Mouse (Mus musculus): ENCODE results near the gene D430041D05Rik. TPM values are rescaled to one million over a fixed set of nuclear protein-coding genes. Genes with fewer than 3 reads are reported as not detected.

The D430041D05Rik gene
- polyA plus RNA-seq, 1 experiment from 2014 or later: 7.9 TPM

DNA sequence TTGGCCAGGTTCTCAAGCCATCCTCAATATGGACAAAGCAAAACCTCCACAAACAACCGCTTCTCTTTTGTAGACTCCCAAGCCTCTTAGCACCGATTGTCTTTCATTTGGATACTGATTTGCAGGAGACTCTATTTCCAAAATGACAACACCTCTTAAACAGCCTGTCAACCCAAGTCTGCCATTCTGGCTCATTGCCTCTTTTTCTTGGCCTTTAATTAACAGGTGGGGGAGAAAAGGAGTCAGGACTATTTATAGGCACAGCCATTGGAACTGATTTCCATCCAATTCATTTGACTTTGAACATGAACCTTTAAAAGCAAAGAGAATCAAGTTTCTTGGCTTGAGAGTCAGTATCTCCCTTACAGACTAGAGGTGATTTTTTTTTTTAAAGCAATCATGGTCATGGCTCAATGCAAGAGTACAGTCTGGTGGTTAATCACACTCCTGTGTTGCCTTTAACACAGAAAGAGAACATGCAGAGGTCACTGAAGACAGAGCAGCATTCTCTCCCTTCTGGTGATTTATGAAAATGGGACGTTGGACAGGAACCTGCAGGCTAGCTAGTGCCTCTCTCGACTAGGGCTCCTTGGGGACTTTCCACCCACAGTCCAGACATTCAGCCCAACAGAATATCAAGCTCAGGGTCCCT, 262.8 kb downstream of the D430041D05Rik start:
- H3K9ac ChIP-seq (ENCODE audit: low read length): no peak overlapping the region
- 0 out of 2 replicates have a peak, but pooled peaks cover 4% of the 10 kb centered on the region for H3K36me3 ChIP-seq (ENCODE audit: control insufficient read depth, insufficient read depth, low read length)
- no peaks in the 10 kb centered on the region for H3K4me1 ChIP-seq (ENCODE audit: control insufficient read depth, insufficient read depth, low read length)
- H3K27me3 ChIP-seq (replicated peaks; ENCODE audit: control insufficient read depth, insufficient read depth, low read length): no peaks in the 10 kb centered on the region
- no peak overlapping the region for H3K4me2 ChIP-seq (ENCODE audit: low read length)
- no peaks in the 10 kb centered on the region for H3K9me3 ChIP-seq (replicated peaks; ENCODE audit: control insufficient read depth, low read length)
- H3K4me3 ChIP-seq (ENCODE audit: low read depth, low read length): no peak overlapping the region
- H3K27ac ChIP-seq (ENCODE audit: low read depth, low read length): no peak overlapping the region
- 78% methylated on average over 4 of the region's 4 CpGs for WGBS
- DNase-seq (ENCODE audit: low spot score) (peak; percentile 19), ATAC-seq (no peak)

DNA sequence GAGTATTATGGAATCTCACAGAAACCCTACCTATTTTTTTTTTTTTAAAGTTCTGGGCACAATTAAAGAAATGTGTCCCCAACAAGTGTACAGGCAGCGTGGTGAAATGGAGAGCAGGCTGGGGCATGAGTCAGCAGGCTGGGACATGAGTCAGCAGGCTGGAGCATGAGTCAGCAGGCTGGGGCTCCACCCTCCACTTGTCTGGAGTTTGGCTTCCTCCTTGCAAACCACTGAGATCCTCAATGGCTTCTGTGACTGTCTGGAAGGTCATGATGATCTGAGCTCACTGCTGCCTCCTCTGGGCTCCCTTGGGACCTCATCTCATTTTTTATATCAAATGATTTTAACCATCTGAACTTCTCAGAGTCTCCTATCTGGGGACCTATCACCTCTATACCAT, 264.8 kb downstream of the D430041D05Rik start:
- H3K4me3 ChIP-seq (ENCODE audit: low read depth, low read length): no peak overlapping the region
- DNase-seq (ENCODE audit: low spot score): no peak
- WGBS: 80% methylated on average over 1 of the region's 1 CpGs

DNA sequence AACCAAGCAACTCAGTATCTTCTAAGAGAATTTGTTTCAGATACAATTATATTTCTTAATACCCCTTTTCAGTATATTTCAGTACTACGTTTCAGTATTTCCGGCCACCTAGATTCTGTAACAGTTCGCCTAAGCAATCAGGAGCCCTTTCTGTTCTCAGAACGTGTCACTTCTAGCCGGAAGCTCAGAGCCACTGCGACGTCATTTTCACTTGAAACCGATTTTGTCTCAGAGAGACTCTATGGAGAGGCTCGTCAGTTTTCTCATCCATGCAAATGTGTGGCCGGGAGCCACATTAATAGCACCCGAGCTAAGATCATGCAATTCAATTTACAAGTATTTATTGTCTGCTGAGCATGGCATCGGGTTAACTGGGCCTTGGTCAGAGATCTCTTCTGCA, 266.8 kb downstream of the D430041D05Rik start:
- H3K4me1 ChIP-seq (ENCODE audit: control insufficient read depth, insufficient read depth, low read length): no peaks in the 10 kb centered on the region
- no peak overlapping the region for H3K4me2 ChIP-seq (ENCODE audit: low read length)
- H3K27me3 ChIP-seq (replicated peaks; ENCODE audit: control insufficient read depth, insufficient read depth, low read length): no peaks in the 10 kb centered on the region
- ATAC-seq: no peak
- no peaks in the 10 kb centered on the region for H3K9me3 ChIP-seq (replicated peaks; ENCODE audit: control insufficient read depth, low read length)
- H3K9ac ChIP-seq (ENCODE audit: low read length): no peak overlapping the region
- DNase-seq (ENCODE audit: low spot score): no peak
- no peak overlapping the region for H3K4me3 ChIP-seq (ENCODE audit: low read depth, low read length)
- 81% methylated on average over 12 of the region's 12 CpGs for WGBS
- H3K36me3 ChIP-seq (ENCODE audit: control insufficient read depth, insufficient read depth, low read length): no peaks in the 10 kb centered on the region
- H3K27ac ChIP-seq (ENCODE audit: low read depth, low read length): no peak overlapping the region

More for the DNA sequence above, 264.8 kb downstream of the D430041D05Rik start:
- Histone ChIP-seq H3K27ac (ENCODE audit: low read depth, low read length) (no peak overlapping the region), H3K4me1 (ENCODE audit: control insufficient read depth, insufficient read depth, low read length) (no peaks in the 10 kb centered on the region), H3K27me3 (replicated peaks; ENCODE audit: control insufficient read depth, insufficient read depth, low read length) (no peaks in the 10 kb centered on the region), H3K9me3 (replicated peaks; ENCODE audit: control insufficient read depth, low read length) (no peaks in the 10 kb centered on the region), H3K36me3 (ENCODE audit: control insufficient read depth, insufficient read depth, low read length) (0 out of 2 replicates have a peak, but pooled peaks cover 1% of the 10 kb centered on the region), H3K4me2 (ENCODE audit: low read length) (no peak overlapping the region), H3K9ac (ENCODE audit: low read length) (no peak overlapping the region)
- no peak for ATAC-seq

DNA sequence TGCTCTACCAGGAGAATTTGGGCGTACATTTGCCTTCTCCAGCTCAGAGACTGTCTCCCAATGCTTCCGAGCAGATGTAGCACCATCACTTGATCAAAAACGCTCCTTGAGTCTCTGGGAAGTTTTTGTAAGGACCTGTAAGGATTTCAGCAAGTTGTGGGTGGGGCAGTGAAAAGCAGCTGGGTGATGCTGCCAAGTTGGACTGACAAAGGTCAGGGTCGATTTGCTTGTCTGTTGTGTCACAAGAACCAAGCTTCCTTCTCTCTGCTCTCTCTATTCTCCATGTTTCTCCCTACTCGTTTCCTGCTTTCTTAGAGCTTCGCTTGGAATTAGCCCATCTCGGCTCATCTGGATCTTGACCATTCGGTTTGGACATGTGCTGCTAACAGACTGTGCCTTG, 268.7 kb downstream of the D430041D05Rik start:
- DNase-seq (ENCODE audit: low spot score): no peak
- no peaks in the 10 kb centered on the region for H3K9me3 ChIP-seq (replicated peaks; ENCODE audit: control insufficient read depth, low read length)
- WGBS: 91% methylated on average over 8 of the region's 8 CpGs
- ATAC-seq: no peak
- H3K4me3 ChIP-seq (ENCODE audit: low read depth, low read length): no peak overlapping the region
- no peak overlapping the region for H3K27ac ChIP-seq (ENCODE audit: low read depth, low read length)
- H3K36me3 ChIP-seq (ENCODE audit: control insufficient read depth, insufficient read depth, low read length): no peaks in the 10 kb centered on the region
- H3K4me2 ChIP-seq (ENCODE audit: low read length): no peak overlapping the region
- no peaks in the 10 kb centered on the region for H3K27me3 ChIP-seq (replicated peaks; ENCODE audit: control insufficient read depth, insufficient read depth, low read length)
- no peak overlapping the region for H3K9ac ChIP-seq (ENCODE audit: low read length)
- no peaks in the 10 kb centered on the region for H3K4me1 ChIP-seq (ENCODE audit: control insufficient read depth, insufficient read depth, low read length)

DNA sequence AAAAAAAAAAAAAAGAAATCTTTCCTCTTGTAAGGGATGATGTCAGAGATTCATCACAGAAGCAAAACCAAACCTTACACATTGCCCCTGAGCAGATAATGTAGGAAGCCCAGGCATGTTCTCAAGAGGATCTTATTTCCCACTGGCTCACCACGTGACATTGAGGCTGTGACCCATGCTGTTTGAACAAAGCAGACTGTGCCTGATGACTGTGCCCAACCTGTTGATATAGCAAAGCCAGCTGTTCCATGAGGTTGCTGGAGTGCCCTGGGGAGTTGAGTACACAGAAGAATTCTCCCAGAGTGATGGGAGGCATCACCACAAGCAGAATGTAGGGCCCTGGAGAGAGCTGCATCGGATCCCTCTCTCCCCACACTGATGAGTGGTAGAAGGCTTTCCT, 274.9 kb downstream of the D430041D05Rik start:
- H3K4me3 ChIP-seq (ENCODE audit: low read depth, low read length): no peak overlapping the region
- H3K27me3 ChIP-seq (replicated peaks; ENCODE audit: control insufficient read depth, insufficient read depth, low read length): no peaks in the 10 kb centered on the region
- no peaks in the 10 kb centered on the region for H3K4me1 ChIP-seq (ENCODE audit: control insufficient read depth, insufficient read depth, low read length)
- H3K27ac ChIP-seq (ENCODE audit: low read depth, low read length): no peak overlapping the region
- 73% methylated on average over 2 of the region's 2 CpGs for WGBS
- H3K36me3 ChIP-seq (ENCODE audit: control insufficient read depth, insufficient read depth, low read length): no peaks in the 10 kb centered on the region
- no peaks in the 10 kb centered on the region for H3K9me3 ChIP-seq (replicated peaks; ENCODE audit: control insufficient read depth, low read length)
- no peak overlapping the region for H3K4me2 ChIP-seq (ENCODE audit: low read length)
- H3K9ac ChIP-seq (ENCODE audit: low read length): no peak overlapping the region
- DNase-seq (ENCODE audit: low spot score) (no peak), ATAC-seq (no peak)

DNA sequence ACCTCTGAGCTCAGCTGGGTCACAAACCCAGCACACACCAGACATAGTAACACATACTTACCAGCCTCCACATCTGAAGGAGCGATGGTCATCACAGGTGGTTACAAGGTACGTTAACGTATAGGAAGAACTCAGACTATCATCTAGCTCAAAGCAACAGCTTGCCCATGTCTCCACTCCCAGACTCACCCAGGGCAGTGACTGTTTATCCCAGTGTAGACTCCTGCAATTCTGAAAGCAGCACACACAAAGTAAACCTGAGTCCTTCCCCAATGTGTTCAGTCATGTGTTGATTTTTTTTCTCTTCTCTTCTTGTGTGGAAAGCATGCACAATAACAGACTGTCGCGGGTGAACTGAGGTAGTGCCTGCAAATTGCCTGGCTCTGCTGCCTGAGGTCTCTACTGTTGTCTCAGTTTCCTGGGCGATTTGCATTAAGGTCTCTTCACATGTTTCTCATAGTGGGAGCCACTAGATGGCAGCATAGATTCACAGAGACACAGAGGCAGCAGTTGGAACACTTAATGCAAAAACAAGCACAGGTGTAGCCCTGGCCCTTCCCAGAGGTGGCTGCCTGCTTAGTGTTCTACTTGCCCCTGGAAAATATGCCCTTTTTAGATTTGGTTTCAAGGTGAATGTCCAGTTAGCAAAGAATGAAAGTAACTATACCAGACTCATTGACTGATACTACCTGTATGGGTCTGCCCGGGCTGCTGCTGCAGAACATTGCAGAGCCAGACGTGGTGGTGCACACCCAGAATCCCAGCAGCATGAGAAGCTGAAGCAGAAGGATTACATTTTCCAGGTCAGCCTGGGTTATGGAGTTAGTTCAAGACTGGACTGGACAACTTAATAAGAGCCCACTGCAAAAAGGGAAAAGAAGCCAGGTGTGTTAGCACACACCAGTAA, 276.4 kb downstream of the D430041D05Rik start:
- H3K9ac ChIP-seq (ENCODE audit: low read length): no peak overlapping the region
- no peak overlapping the region for H3K27ac ChIP-seq (ENCODE audit: low read depth, low read length)
- no peaks in the 10 kb centered on the region for H3K4me1 ChIP-seq (ENCODE audit: control insufficient read depth, insufficient read depth, low read length)
- WGBS: 49% methylated on average over 8 of the region's 8 CpGs
- no peak overlapping the region for H3K4me2 ChIP-seq (ENCODE audit: low read length)
- peak; percentile 89 for ATAC-seq
- peak; percentile 92 for DNase-seq (ENCODE audit: low spot score)
- H3K27me3 ChIP-seq (replicated peaks; ENCODE audit: control insufficient read depth, insufficient read depth, low read length): no peaks in the 10 kb centered on the region
- H3K4me3 ChIP-seq (ENCODE audit: low read depth, low read length): no peak overlapping the region
- H3K36me3 ChIP-seq (ENCODE audit: control insufficient read depth, insufficient read depth, low read length): no peaks in the 10 kb centered on the region
- no peaks in the 10 kb centered on the region for H3K9me3 ChIP-seq (replicated peaks; ENCODE audit: control insufficient read depth, low read length)

DNA sequence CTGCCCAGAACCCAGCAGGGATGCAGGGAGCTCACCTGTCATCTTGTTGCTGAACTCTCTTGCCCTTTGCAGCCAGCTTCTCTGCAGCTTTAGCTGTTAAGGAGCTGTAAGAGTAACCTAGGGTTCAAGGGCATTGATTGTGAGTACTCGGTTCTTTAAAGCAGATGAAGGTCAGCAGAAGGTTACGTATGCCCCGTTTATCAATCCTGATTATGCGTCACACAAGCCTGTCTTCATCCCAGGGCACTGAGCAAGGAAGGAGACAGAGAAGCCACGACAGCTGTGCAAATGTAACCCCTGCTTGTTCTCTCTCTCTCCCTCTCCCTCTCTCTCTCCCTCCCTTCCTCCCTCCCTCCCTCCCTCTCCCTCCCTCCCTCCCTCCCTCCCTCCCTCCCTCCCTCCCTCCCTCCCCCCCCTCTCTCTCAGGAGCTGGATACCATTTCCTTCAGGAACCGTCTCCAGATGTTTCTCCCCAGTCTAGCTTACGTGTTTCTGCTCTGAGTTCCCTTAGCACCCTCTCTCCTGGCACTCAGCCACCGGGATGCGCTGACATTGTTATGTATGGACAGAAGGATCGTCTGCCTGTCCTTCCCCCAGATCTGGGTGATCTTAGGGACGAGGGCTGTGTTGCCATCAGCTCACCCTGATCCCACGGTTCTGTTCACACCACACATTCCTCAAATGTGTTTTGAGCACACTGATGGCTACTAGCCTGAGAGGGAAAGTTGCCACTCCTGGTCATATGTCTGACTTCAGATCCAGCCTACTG, 277.6 kb downstream of the D430041D05Rik start:
- Histone ChIP-seq H3K9me3 (replicated peaks; ENCODE audit: control insufficient read depth, low read length) (no peaks in the 10 kb centered on the region), H3K9ac (ENCODE audit: low read length) (no peak overlapping the region), H3K27ac (ENCODE audit: low read depth, low read length) (no peak overlapping the region), H3K4me1 (ENCODE audit: control insufficient read depth, insufficient read depth, low read length) (no peaks in the 10 kb centered on the region), H3K36me3 (ENCODE audit: control insufficient read depth, insufficient read depth, low read length) (no peaks in the 10 kb centered on the region), H3K4me3 (ENCODE audit: low read depth, low read length) (no peak overlapping the region), H3K27me3 (replicated peaks; ENCODE audit: control insufficient read depth, insufficient read depth, low read length) (no peaks in the 10 kb centered on the region), H3K4me2 (ENCODE audit: low read length) (no peak overlapping the region)
- no peak for ATAC-seq
- 59% methylated on average over 12 of the region's 12 CpGs for WGBS
- DNase-seq (ENCODE audit: low spot score): no peak

DNA sequence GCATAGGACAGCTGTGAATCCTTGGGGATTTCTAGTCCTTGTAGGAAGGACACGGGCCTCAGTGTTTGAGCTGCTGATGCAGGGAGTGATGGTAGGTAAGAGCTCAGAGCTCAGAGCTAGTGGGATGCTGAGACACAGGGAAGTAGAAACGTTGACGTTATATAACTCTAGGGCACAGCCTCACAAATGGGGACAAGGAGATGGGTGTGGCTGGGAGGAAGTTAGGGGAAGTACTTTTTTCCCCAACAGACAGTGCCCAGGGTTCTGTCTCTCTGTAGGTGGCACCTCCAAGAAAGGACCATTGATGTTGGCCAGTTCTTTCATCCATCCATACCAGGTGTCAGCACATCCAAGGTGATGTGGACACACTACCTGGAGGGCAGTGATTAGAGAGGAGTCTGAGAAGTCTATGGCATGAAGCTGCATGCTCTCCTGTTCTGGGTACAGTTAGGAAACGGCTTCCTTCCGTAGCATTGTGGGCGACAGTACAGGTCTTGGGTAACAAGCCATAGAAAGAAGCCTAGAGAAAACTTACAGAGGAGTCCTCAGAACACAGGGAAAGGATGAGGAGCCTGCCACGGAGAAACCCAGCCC, 278.4 kb downstream of the D430041D05Rik start:
- WGBS: 78% methylated on average over 7 of the region's 7 CpGs

More for the DNA sequence above, 278.4 kb downstream of the D430041D05Rik start:
- Histone ChIP-seq H3K27me3 (replicated peaks; ENCODE audit: control insufficient read depth, insufficient read depth, low read length) (no peaks in the 10 kb centered on the region), H3K9me3 (replicated peaks; ENCODE audit: control insufficient read depth, low read length) (no peaks in the 10 kb centered on the region), H3K4me1 (ENCODE audit: control insufficient read depth, insufficient read depth, low read length) (no peaks in the 10 kb centered on the region), H3K36me3 (ENCODE audit: control insufficient read depth, insufficient read depth, low read length) (no peaks in the 10 kb centered on the region), H3K4me2 (ENCODE audit: low read length) (no peak overlapping the region), H3K4me3 (ENCODE audit: low read depth, low read length) (no peak overlapping the region), H3K27ac (ENCODE audit: low read depth, low read length) (no peak overlapping the region), H3K9ac (ENCODE audit: low read length) (no peak overlapping the region)
- DNase-seq (ENCODE audit: low spot score): no peak
- no peak for ATAC-seq

Data from forebrain, embryonic 14.5 days (tissue).